Mouse (Mus musculus) mature B cell (primary cell): ENCODE measurements around the gene Egfr.

Experiments
- in situ Hi-C: fragments of 300-500 bp; cut with MboI; formaldehyde crosslinking; loops from 2 replicates; pipeline ENCODE4 v1.14.3; 2019

Gene Egfr

GRCm38 (mm10) chr11:16897681-16898080, 145.7 kb downstream of the Egfr start:
- in situ Hi-C loops = no loop called here

DNA sequence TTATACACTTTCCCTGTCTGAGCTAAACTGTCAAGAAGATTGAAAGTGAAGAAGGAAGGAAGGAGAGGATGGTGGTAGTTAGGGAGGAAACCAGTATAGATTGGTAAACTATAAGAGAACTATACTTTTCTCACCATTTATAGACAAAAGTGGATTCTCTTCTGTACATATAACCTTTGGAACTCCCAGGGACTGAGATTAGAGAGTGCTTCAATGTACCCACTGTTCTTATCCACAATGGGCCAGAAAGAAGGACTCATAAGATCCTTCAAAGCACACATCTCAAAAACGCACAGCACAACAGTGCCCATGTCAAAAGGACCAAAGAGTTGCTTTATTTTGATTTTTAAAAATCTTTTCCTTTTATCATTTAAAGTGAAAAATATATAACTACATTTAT, 148.2 kb downstream of the Egfr start:
- in situ Hi-C loops = no loop called here

- in situ Hi-C loops = no loop called here
Observed at GRCm38 (mm10) chr11:16900653-16901416, 148.8 kb downstream of the Egfr start.

GRCm38 (mm10) chr11:16904302-16905011, 152.5 kb downstream of the Egfr start:
- in situ Hi-C loops = no loop called here

- in situ Hi-C loops = no loop called here
Observed at GRCm38 (mm10) chr11:16905012-16905332, 153.0 kb downstream of the Egfr start.

DNA sequence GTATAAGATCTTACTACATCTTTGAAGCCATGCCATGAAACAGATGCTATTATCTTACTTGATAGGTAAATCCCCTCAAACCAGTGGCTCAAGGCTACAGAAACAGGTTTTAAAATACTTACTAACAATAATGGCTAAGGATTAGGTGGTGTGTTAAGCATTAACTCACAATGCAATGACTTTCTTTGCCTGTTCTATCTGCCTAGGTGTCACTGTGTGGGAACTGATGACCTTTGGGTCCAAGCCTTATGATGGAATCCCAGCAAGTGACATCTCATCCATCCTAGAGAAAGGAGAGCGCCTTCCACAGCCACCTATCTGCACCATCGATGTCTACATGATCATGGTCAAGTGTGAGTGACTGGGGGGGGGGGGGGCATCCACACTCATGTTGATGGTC, 154.5 kb downstream of the Egfr start:
- in situ Hi-C loops = no loop called here

DNA sequence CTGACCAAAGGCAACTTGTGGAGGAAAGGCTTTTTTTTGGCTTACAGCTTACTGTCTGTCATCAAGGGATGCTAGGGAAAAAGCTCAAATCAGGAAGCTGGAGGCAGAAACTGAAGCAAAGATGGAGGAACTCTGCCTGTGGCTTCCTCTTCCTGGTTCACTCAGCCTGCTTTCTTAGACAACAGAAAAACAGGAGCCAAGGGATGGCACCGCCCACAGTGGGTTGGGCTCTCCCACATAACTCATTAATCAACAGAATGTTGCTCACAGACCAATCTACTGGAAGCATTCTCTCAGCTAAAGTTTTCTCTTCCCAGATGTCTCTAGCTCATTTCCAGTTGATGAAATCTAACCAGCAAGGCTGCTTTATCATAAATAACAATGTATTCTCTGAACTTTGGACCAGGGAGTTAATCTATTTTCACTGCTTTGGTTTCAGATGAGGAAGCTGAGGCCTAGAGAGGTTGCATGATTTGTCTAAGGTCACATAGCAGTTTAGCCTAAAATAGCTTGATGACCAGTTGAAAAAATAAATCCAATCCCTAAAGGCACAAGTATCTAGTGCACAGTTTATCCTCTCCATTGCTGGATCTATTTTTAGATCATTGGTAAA, 155.6 kb downstream of the Egfr start:
- in situ Hi-C loops = no loop called here

DNA sequence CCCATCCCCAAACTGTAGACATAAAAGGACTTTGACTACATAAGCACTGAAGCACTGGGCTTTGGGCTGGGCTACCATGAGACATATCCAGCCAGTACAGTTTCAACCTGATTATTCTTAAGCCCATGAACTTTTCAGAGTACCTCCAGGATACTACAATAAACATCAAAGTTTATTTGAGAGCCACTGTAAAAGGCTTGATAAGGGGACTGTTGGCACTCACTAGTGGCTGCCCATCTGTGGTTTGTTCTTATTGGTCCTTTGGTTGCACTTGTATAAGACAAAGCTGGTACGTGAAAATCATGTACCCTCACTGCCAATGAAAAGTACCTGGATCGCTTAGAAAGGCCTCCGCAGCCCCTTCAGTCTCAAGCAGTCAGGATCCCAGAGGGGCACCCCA, 162.8 kb downstream of the Egfr start:
- in situ Hi-C loops = no loop called here

DNA sequence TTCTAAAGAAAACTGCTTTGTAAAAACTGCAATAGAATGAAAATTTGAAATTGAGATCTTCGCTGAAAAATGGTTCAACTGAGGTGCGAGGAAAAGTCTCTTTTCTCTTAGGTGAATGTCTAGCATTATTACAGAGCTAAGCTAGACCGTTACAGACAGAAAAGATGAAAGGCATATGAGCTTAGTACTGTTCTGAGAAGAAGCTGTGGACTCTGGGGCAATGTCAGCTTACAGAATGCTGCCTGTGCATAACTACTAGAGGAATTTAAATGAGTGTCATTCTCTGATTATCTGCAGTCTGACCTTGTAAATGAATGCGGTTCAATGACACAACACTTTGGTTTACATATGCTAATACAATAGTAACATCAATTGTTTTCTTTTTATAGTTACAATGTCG, 163.8 kb downstream of the Egfr start:
- in situ Hi-C loops = no loop called here

GRCm38 (mm10) chr11:16917512-16917911, 165.5 kb downstream of the Egfr start:
- in situ Hi-C loops = no loop called here

DNA sequence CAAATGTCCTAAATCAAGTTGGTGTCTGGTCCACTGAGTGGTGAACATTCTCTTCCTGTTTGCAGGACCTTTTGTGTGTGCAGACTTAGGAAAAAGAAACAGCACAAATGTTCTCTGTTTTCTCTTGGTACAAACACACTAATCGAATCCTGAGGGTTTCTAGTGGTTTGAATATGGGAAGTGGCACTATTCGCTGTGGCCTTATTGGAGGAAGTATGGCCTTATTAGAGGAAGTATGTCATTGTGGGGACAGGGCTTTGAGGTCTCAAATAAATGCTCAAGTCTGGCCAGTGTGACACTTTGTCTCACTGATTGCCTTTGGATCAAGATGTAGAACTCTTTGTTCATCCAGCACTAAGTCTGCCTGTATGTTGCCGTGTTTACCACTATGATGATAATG, 180.2 kb downstream of the Egfr start:
- in situ Hi-C loops = no loop called here

- in situ Hi-C loops = no loop called here
Observed at GRCm38 (mm10) chr11:16935577-16936236, 183.7 kb downstream of the Egfr start.

DNA sequence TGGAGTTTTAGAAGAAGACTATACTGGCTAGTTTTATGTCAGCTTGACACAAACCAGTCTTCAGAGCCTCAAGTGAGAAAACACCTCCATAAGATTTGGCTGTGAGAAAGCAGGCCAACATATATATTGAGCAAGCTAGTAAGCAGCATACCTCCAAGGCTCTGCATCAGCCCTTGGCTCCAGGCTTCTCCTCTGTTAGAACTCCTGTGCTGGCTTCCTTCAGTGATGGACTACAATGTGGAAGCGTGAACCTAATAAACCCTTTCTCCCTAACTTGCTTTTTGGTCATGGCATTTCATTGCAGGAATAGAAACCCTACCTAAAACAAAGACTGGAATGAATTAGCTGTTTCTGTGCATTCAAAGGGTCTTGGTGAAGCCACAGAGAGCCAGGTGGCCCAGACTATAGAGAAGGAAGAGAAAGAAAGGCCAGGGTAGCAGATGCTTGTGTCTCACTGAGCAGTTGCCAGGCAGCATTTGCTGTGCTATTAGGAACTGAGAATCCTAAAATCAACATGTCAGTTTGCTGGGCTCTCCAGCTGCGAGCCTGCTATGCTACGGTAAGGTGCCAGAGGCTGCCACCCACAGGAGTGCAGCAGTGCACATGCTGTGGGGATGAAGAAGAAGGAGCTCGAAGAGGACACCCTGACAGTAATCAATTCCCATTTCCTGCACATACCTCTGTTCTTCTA, 189.2 kb downstream of the Egfr start:
- in situ Hi-C loops = no loop called here

DNA sequence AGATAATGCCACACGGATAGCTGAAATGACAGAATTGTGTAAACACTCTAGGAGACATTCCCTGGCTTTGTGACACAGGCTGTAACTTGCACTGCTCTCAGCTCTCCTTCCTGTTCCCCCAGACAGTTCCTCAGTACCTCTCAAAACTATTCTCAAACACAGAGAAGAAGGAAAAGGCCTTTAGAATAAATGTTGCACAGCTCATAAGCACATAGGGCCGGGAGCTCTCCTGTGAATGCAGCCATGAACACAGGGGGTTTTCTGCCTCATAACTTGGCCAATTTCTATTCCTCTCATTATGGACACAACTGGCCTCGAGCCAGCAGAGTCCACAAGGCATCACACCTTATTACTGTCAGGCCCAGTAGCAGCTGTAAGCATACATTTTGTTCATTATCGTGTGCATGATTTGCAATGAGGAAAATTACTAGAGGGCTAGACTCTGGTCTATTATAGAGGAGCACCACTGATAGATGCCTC, 190.0 kb downstream of the Egfr start:
- in situ Hi-C loops = no loop called here

DNA sequence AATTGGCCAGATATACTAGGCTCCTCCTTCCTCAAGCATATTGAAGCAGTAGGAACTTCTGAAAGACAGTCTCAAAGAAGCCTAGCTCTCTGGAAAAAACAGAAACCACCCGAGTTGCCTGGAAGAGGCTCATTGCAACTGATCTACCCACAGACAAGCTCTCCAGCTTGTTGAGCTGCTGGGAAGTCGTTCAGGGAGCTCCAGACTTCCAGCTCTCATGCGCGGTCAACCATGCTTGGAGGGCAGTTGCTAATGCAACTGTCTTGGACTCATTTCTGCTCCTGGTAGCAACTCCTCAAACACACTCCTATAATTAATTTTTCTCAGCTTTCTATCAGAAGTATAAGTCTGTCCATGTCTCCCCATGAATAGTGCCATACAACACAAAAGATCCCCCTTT, 191.0 kb downstream of the Egfr start:
- in situ Hi-C loops = no loop called here

DNA sequence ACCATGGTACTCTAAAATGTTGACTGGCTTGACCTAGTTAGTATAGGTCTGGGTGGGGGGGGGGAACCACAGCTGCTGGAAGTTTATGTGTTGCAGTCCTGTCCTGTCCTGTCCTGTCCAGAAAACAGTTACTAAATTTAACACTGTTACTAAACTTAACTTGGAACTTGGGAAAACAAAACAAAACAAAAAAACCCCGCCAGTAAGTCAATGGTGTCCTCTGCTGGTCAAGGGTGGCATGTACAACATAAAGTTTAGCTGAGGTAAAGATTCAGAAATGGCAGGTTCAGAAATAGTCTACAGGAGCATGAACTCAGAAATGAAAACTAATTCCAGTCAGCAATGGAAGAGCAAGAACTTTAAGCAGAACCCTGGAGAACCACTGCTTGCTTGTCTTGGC, 196.8 kb downstream of the Egfr start:
- in situ Hi-C loops = no loop called here

DNA sequence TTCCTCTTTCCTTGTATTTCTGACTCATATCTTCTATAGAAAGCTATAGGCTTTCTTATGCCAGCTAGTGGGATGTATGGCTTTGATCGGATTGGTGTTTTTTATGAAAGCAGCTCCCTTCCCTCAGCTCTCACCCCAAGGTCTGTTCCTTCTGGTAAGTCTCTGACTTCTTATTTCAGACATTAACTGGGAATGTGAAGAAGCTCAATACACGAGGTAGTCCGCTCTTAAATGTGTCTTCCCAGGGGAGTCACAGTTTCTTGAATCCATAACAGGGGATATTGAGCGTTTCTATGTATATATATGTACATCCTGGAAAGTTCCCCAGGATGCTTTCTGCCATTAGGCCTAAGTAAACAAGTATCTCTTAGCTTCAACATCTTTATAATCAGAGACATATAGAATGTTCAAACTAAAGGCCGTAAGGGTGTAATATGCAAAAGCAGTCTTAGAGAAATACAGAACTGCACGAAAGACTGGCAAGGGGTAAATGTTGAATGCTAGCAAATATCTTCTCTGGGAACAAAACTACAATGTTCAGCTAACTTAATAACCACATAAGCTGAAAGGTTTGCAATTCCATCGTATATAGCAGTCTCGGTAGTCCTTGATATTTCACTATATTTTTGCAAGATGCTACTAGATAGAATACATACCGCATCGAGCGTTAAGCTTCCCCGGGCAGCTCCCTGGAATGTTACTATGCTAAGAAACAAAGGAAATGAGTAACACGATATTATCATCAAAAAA, 198.4 kb downstream of the Egfr start:
- in situ Hi-C loops = no loop called here

- in situ Hi-C loops = no loop called here
Observed at GRCm38 (mm10) chr11:16950976-16951760, 199.2 kb downstream of the Egfr start, which contains the start of gene Fbxo48. TSS of gene Fbxo48 (plus strand) at chr11:16951375.

GRCm38 (mm10) chr11:16951761-16952010, 199.7 kb downstream of the Egfr start:
- in situ Hi-C loops = no loop called here

GRCm38 (mm10) chr11:16956115-16956862, 204.3 kb downstream of the Egfr start:
- in situ Hi-C loops = no loop called here
